Comparison of ENCODE assay signal across 7 mouse cellular contexts in the genomic region with DNA sequence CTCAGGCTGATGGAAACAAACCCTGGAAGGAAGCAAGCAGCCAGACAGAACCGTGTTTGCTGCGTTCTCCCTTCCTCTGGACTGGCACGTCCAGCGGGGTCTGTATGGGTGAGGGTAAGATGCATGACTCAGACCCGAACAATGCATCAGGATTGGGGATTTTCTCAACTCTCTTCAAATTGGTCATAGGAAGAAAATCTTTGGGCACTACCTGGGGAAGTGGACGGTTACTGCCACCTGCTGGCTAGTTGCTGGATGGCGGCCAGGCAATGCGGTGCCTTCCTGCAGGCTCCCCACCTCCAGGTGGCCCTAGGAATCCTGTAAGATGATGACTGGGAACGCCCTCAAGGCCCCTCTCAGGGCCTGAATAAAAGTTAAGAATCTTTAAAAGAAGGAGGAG. TPM values are rescaled to one million over a fixed set of nuclear protein-coding genes. Genes with fewer than 3 reads are reported as not detected.
A peak's percentile ranks its signal among the peaks of the same experiment; 100 is the strongest.
DNase-seq lines count a peak whose midpoint lies in the region; ATAC-seq and TF ChIP-seq lines count a peak whose summit lies in the region.

No protein-coding gene starts in this region.

- H3K27ac ChIP-seq in forebrain, postnatal 0 days (ENCODE audit: low read depth, low read length), result no peak overlapping the region
- no peak overlapping the region for H3K27ac ChIP-seq in midbrain, embryonic 13.5 days

- no peak overlapping the region for H3K4me3 ChIP-seq in forebrain, postnatal 0 days (ENCODE audit: low read depth, low read length)
- no peak overlapping the region for H3K4me3 ChIP-seq in midbrain, embryonic 13.5 days (replicated peaks)

- no peak overlapping the region for H3K4me2 ChIP-seq in forebrain, postnatal 0 days (ENCODE audit: low read depth)
- H3K4me2 ChIP-seq in midbrain, embryonic 13.5 days (replicated peaks), result no peak overlapping the region

- no peak overlapping the region for H3K9ac ChIP-seq in forebrain, postnatal 0 days
- H3K9ac ChIP-seq in midbrain, embryonic 13.5 days (replicated peaks), result no peak overlapping the region

- WGBS in forebrain, postnatal 0 days, result 3% methylated on average over 9 of the region's 9 CpGs
- WGBS in midbrain, embryonic 13.5 days, result 8% methylated on average over 9 of the region's 9 CpGs

- H3K36me3 ChIP-seq in forebrain, postnatal 0 days (ENCODE audit: insufficient read depth), result no peaks in the 10 kb centered on the region
- no peaks in the 10 kb centered on the region for H3K36me3 ChIP-seq in midbrain, embryonic 13.5 days

- no peaks in the 10 kb centered on the region for H3K4me1 ChIP-seq in forebrain, postnatal 0 days (ENCODE audit: insufficient read depth)
- H3K4me1 ChIP-seq in midbrain, embryonic 13.5 days (replicated peaks), result no peaks in the 10 kb centered on the region

- no peaks in the 10 kb centered on the region for H3K9me3 ChIP-seq in forebrain, postnatal 0 days (ENCODE audit: low read length)
- no peaks in the 10 kb centered on the region for H3K9me3 ChIP-seq in midbrain, embryonic 13.5 days

- TF ChIP-seq CTCF in forebrain, postnatal 0 days (IDR thresholded peaks at IDR 0.05; ENCODE audit: low read depth), result peak; percentile 87

- DNase-seq in NIH3T3 (ENCODE audit: low read depth), result peak; percentile 93
- DNase-seq in cerebellum, adult 18-20 months, result peak; percentile 75 to 76
- DNase-seq in forebrain, postnatal 0 days, result peak; percentile 75
- peak; percentile 35 for DNase-seq in hindlimb bud, embryonic 11.5 days (ENCODE audit: extremely low spot score, low read depth, low spot score)
- DNase-seq in left cerebral cortex, postnatal 14 days (ENCODE audit: low spot score in 2 of 2), result peak; percentile 70 to 87
- DNase-seq in spleen, adult 18-20 months, result peak; percentile 67 to 84

- peak; percentile 59 for ATAC-seq in forebrain, postnatal 0 days
- peak; percentile 30; the same call in 1 of the 2 replicates for ATAC-seq in midbrain, embryonic 13.5 days

- intact Hi-C loops in left cerebral cortex, postnatal 14 days (cut with DNase I), result loop anchor here (1.0 to 5.0 kb wide), 2 partner anchors 41 to 118 kb away; no protein-coding TSS in a partner anchor

- no peaks in the 10 kb centered on the region; the same call in 1 of the 2 replicates for H3K27me3 ChIP-seq in forebrain, postnatal 0 days (ENCODE audit: insufficient read depth, low read length)
- peaks cover 4% of the 10 kb centered on the region; the same call in 1 of the 2 replicates for H3K27me3 ChIP-seq in midbrain, embryonic 13.5 days

RNA-seq across cellular contexts. Expression of gene Anxa6, which starts 6.3 kb away (rescaled TPM):
- total RNA-seq in forebrain, postnatal 0 days (2014; rRNA removed), result 52.3 and 57.2 TPM in 2 replicates
- polyA plus RNA-seq in forebrain, postnatal 0 days (2015; fragmentation: Nextera tagmentation; extraction: Ambion mirVana), result 40.5 and 50.2 TPM in 2 replicates
- 10 to 100 TPM; 84.5 to 90.8 TPM for total RNA-seq in left cerebral cortex, postnatal 14 days (2021)
- 30.7 and 36.5 TPM in 2 replicates for polyA plus RNA-seq in midbrain, embryonic 13.5 days (2015; fragmentation: Nextera tagmentation; extraction: Ambion mirVana)

RNA-seq across cellular contexts. Expression of gene Ccdc69, which starts 38.3 kb away (rescaled TPM):
- total RNA-seq in forebrain, postnatal 0 days (2014; rRNA removed), result 0.48 and 0.62 TPM in 2 replicates
- 0.18 and 0.29 TPM in 2 replicates for polyA plus RNA-seq in forebrain, postnatal 0 days (2015; fragmentation: Nextera tagmentation; extraction: Ambion mirVana)
- under 1 TPM; 0.27 to 0.55 TPM for total RNA-seq in left cerebral cortex, postnatal 14 days (2021)
- polyA plus RNA-seq in midbrain, embryonic 13.5 days (2015; fragmentation: Nextera tagmentation; extraction: Ambion mirVana), result 0.19 TPM in 1 of 2 replicates, not detected in the other

RNA-seq across cellular contexts. Expression of gene Gm2a, which starts 58.3 kb away (rescaled TPM):
- 19.9 and 20.2 TPM in 2 replicates for total RNA-seq in forebrain, postnatal 0 days (2014; rRNA removed)
- polyA plus RNA-seq in forebrain, postnatal 0 days (2015; fragmentation: Nextera tagmentation; extraction: Ambion mirVana), result 46.7 and 48.4 TPM in 2 replicates
- 10 to 100 TPM; 48.6 to 49.2 TPM for total RNA-seq in left cerebral cortex, postnatal 14 days (2021)
- 13.2 and 14.5 TPM in 2 replicates for polyA plus RNA-seq in midbrain, embryonic 13.5 days (2015; fragmentation: Nextera tagmentation; extraction: Ambion mirVana)

Comparison
In these comparisons a context has a peak if more than half of its experiments do, and no peak if none do; other contexts are left out.
1. DNase-seq: peak in every context shown above with its lines; median percentile 93 in NIH3T3; 78 in left cerebral cortex, postnatal 14 days; 76 in cerebellum, adult 18-20 months; 76 in spleen, adult 18-20 months; 75 in forebrain, postnatal 0 days; 35 in hindlimb bud, embryonic 11.5 days.